Mouse (Mus musculus) liver, adult 2 months (tissue): Measurements from ENCODE around the gene Cep170b.
A peak's percentile ranks its signal among the peaks of the same experiment; 100 is the strongest.

Source experiments
- CTCF ChIP-seq: fragments of 200-500 bp; IDR thresholded peaks from 2 replicates; pipeline ENCODE4 v1.5.1; 2011; ENCODE audit warnings: low read depth, low read length, control low read depth
- POLR2A ChIP-seq: fragments of 200-500 bp; IDR thresholded peaks from 2 replicates; pipeline ENCODE4 v1.6.1; 2011; ENCODE audit warnings: low read length, control low read depth; ENCODE audit not compliant: insufficient read depth; ENCODE audit errors: extremely low read depth

DNA sequence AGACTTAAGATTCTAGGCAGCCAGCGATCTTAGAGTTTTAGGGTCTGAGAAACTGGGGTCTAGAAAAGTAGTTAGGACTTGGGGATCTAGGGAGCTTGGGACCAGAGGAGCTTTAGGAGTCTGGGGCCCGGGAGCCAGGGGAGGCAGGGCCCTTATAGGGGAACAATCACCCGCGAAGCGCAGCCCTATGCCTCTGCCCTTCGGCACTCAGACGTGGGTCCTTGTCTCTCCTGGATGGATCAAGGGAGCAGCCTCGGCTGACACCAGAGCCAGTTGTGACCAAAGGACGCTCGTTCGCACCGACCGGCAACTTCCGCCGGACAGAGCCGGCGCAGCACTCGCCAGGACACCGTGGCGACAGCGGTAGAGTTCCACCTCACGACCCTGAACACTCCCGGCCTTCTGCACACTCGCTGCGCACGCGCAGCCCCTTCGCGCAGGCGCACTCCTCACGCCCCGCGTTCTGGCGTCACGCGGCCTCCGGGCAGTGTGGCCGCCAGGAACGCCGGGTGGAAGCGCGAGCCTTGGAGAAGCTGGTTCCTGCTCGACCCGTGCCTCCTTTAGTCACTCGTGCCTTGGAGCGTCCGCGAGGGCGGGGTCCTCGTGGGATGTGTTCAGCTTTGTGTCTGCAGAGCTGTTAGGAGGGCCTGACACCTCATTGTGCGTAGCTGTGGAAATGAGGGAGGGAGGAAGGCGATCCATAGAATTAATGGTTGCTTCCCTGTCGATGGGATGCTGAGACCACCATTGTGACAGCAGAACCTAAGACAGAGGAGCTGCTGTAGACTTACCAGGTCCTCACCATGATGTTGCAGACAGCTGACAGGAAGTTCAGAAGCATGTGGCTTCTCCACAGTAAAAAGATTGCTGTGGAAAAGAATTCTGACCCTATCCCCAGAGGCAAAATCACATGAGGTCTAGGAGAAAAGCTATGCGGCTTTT is 26.8 kb upstream of the Cep170b start:
- TF ChIP-seq CTCF (no peak; the same call in 1 of the 2 replicates), POLR2A (peak; percentile 89)
